Mouse (Mus musculus) kidney, postnatal 0 days (tissue): ENCODE results near the gene Zfp36l1. TPM values are rescaled to one million over a fixed set of nuclear protein-coding genes. Genes with fewer than 3 reads are reported as not detected.

Experiments used
- ATAC-seq: fragments of 200-750 bp; cut with Nextera tagmentation; replicated peaks from 2 replicates; pipeline ENCODE4 v1.8.0; 2017; ENCODE audit warnings: low read depth, moderate number of reproducible peaks, moderate TSS enrichment, moderate library complexity; ENCODE audit not compliant: low FRiP score
- DNase-seq: peaks from one replicate; pipeline ENCODE4 v3.0.0-alpha.2; 2016; ENCODE audit warnings: low spot score
- H3K27ac ChIP-seq: fragments of 300-500 bp; sonication (generic); 2 replicates; pipeline ENCODE4 v1.5.1; 2014; ENCODE audit warnings: mild to moderate bottlenecking
- H3K27me3 ChIP-seq: fragments of 300-500 bp; sonication (generic); 2 replicates; pipeline ENCODE4 v1.6.1; 2014; ENCODE audit warnings: low read length, mixed read lengths; ENCODE audit not compliant: insufficient read depth
- H3K36me3 ChIP-seq: fragments of 300-500 bp; sonication (generic); 2 replicates; pipeline ENCODE4 v1.6.1; 2014; ENCODE audit warnings: low read length, mixed read lengths; ENCODE audit not compliant: insufficient read depth
- H3K4me1 ChIP-seq: fragments of 300-500 bp; sonication (generic); replicated peaks from 2 replicates; pipeline ENCODE4 v1.6.1; 2014; ENCODE audit warnings: antibody characterized with exemption, low read length, mixed read lengths; ENCODE audit not compliant: insufficient read depth
- H3K4me2 ChIP-seq: fragments of 300-500 bp; sonication (generic); 2 replicates; pipeline ENCODE4 v1.6.1; 2014; ENCODE audit warnings: mild to moderate bottlenecking, low read length, moderate library complexity, mixed read lengths
- H3K4me3 ChIP-seq: fragments of 300-500 bp; sonication (generic); replicated peaks from 2 replicates; pipeline ENCODE4 v1.5.1; 2014; ENCODE audit warnings: low read depth, low read length
- H3K9ac ChIP-seq: fragments of 300-500 bp; sonication (generic); 2 replicates; pipeline ENCODE4 v1.6.1; 2014; ENCODE audit warnings: low read depth, low read length
- H3K9me3 ChIP-seq: fragments of 300-500 bp; sonication (generic); replicated peaks from 2 replicates; pipeline ENCODE4 v1.6.1; 2016; ENCODE audit warnings: low read length, inconsistent platforms, mixed read lengths
- CTCF ChIP-seq: IDR thresholded peaks from 2 replicates; pipeline ENCODE4 v1.5.1; 2016; ENCODE audit warnings: antibody characterized with exemption, low read depth, mild to moderate bottlenecking, moderate library complexity
- WGBS: fragments of 180-500 bp; shearing (Covaris S2); extraction: QIAGEN DNeasy Blood & Tissue Kit; methylation state at CpG from one replicate; pipeline ENCODE4 v1.1.7; 2014; 5-methylcytosine and 5-hydroxymethylcytosine counted together
- polyA plus RNA-seq: library from polyadenylated mRNA; unstranded; fragments of >200 nt; fragmentation: Nextera tagmentation; extraction: Ambion mirVana; gene quantifications from 2 replicates; pipeline ENCODE4 v1.2.1, GENCODE M21; 2015

The Zfp36l1 gene
- polyA plus RNA-seq, 1 experiment from 2014 or later: 160 TPM

- H3K27me3 ChIP-seq: no peaks in the 10 kb centered on the region
- H3K4me2 ChIP-seq: no peak overlapping the region
- peak; percentile 53 for DNase-seq
- no peak for ATAC-seq
- H3K9ac ChIP-seq: no peak overlapping the region
- no peaks in the 10 kb centered on the region for H3K4me1 ChIP-seq
- no peaks in the 10 kb centered on the region for H3K36me3 ChIP-seq
- H3K9me3 ChIP-seq: no peaks in the 10 kb centered on the region
- WGBS: 30% methylated on average over 8 of the region's 8 CpGs
- no peak overlapping the region for H3K4me3 ChIP-seq
- no peak overlapping the region for H3K27ac ChIP-seq
- TF ChIP-seq CTCF: no peak
These were observed 37.8 kb upstream of the Zfp36l1 start for GRCm38 (mm10) chr12:80150624-80151023.

GRCm38 (mm10) chr12:80147563-80148214 lies 34.9 kb upstream of the Zfp36l1 start:
- Histone ChIP-seq H3K36me3 (no peaks in the 10 kb centered on the region), H3K4me2 (no peak overlapping the region), H3K4me3 (no peak overlapping the region), H3K27ac (no peak overlapping the region), H3K27me3 (no peaks in the 10 kb centered on the region), H3K4me1 (no peaks in the 10 kb centered on the region), H3K9ac (no peak overlapping the region), H3K9me3 (no peaks in the 10 kb centered on the region)
- DNase-seq (no peak), ATAC-seq (0 out of 2 replicates have a peak, but pooled peaks have one; percentile 6)
- no peak for TF ChIP-seq CTCF
- WGBS: 84% methylated on average over 11 of the region's 11 CpGs

GRCm38 (mm10) chr12:80146227-80147223 lies 33.7 kb upstream of the Zfp36l1 start:
- H3K9me3 ChIP-seq: no peaks in the 10 kb centered on the region
- H3K4me2 ChIP-seq: no peak overlapping the region
- peak; percentile 86 for DNase-seq
- no peaks in the 10 kb centered on the region for H3K36me3 ChIP-seq
- no peak overlapping the region for H3K4me3 ChIP-seq
- TF ChIP-seq CTCF: peak; percentile 86
- ATAC-seq: peak; percentile 55; the same call in 1 of the 2 replicates
- no peak overlapping the region for H3K9ac ChIP-seq
- 0 out of 2 replicates have a peak overlapping the region, but pooled peaks have one; percentile 10 for H3K27ac ChIP-seq
- no peaks in the 10 kb centered on the region for H3K27me3 ChIP-seq
- WGBS: 35% methylated on average over 21 of the region's 21 CpGs
- H3K4me1 ChIP-seq: no peaks in the 10 kb centered on the region

- no peak overlapping the region for H3K4me2 ChIP-seq
- no peaks in the 10 kb centered on the region for H3K9me3 ChIP-seq
- DNase-seq (no peak), ATAC-seq (no peak)
- no peaks in the 10 kb centered on the region for H3K4me1 ChIP-seq
- H3K27me3 ChIP-seq: no peaks in the 10 kb centered on the region
- H3K9ac ChIP-seq: no peak overlapping the region
- H3K4me3 ChIP-seq: no peak overlapping the region
- WGBS: 73% methylated on average over 8 of the region's 8 CpGs
- H3K36me3 ChIP-seq: no peaks in the 10 kb centered on the region
- H3K27ac ChIP-seq: no peak overlapping the region
- no peak for TF ChIP-seq CTCF
These were observed 32.6 kb upstream of the Zfp36l1 start for GRCm38 (mm10) chr12:80145365-80145764.

GRCm38 (mm10) chr12:80144846-80145245 lies 32.0 kb upstream of the Zfp36l1 start:
- 45% methylated on average over 3 of the region's 3 CpGs for WGBS
- no peak overlapping the region for H3K27ac ChIP-seq

GRCm38 (mm10) chr12:80141470-80141869 lies 28.7 kb upstream of the Zfp36l1 start:
- H3K4me2 ChIP-seq: no peak overlapping the region
- H3K27me3 ChIP-seq: no peaks in the 10 kb centered on the region
- H3K4me1 ChIP-seq: no peaks in the 10 kb centered on the region
- ATAC-seq (0 out of 2 replicates have a peak, but pooled peaks have one; percentile 15), DNase-seq (peak; percentile 85)
- no peaks in the 10 kb centered on the region for H3K36me3 ChIP-seq
- H3K4me3 ChIP-seq: no peak overlapping the region
- WGBS: 17% methylated on average over 7 of the region's 7 CpGs
- no peak overlapping the region; the same call in 1 of the 2 replicates for H3K27ac ChIP-seq
- H3K9me3 ChIP-seq: no peaks in the 10 kb centered on the region
- H3K9ac ChIP-seq: no peak overlapping the region
- TF ChIP-seq CTCF: peak; percentile 97

More at GRCm38 (mm10) chr12:80144846-80145245, 32.0 kb upstream of the Zfp36l1 start:
- DNase-seq (peak; percentile 39), ATAC-seq (no peak)
- no peak overlapping the region for H3K4me3 ChIP-seq
- TF ChIP-seq CTCF: no peak
- no peaks in the 10 kb centered on the region for H3K4me1 ChIP-seq
- no peak overlapping the region for H3K4me2 ChIP-seq
- no peaks in the 10 kb centered on the region for H3K27me3 ChIP-seq
- no peaks in the 10 kb centered on the region for H3K9me3 ChIP-seq
- no peak overlapping the region for H3K9ac ChIP-seq
- H3K36me3 ChIP-seq: no peaks in the 10 kb centered on the region
